Mouse (Mus musculus): Measurements from ENCODE around the gene Gjb3.

Gjb3 gene

DNA sequence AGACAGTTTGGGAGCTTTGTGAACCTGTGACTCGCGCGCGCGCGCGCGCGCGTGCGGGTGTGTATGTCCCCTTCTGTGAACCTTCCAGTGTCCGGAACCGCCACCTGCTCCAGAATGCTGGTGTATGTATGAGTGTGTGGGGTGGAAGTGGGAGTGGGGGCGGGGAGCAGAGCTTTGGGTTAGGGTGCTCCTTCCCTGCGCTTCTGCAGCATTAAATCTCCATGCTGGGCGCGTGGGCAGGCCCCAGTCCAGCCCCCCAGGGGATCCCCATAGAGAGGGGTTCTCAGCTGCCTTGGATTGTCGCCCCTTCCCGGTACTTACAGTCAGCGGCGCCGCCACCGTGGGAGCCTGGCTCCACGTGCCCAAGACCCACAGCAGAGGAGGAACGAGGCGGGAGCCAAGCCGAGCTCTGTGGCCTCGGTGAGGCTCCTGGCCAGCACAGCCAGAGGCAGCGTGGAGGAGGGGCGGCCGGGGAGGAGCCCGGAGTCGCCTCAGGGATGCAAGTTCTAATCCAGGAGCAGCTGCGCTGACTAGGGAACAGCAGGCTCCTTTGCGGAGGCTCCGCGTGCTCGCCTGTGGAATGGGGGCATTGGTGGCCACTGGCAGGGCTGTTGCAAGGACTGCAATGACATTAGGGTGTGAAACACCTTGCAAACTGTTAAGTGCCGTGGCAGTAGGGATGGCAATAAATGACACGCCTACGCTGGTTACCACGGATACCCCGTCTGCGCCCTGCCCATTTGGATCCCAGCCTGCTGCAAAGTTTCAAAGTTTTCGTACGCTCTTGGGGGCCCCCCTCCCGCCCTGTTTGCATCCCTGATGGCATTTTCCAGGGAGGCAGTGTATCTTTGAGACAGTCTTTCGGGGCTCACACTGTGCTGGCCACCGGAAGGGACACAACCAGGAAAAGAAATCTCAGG, at the start of gene Gjb3:
Gene Gjb3 (minus strand): TSS at position 664 of the 920 bp plus-strand sequence.
- no peak for DNase-seq (ENCODE audit: low read depth, low spot score)

DNA sequence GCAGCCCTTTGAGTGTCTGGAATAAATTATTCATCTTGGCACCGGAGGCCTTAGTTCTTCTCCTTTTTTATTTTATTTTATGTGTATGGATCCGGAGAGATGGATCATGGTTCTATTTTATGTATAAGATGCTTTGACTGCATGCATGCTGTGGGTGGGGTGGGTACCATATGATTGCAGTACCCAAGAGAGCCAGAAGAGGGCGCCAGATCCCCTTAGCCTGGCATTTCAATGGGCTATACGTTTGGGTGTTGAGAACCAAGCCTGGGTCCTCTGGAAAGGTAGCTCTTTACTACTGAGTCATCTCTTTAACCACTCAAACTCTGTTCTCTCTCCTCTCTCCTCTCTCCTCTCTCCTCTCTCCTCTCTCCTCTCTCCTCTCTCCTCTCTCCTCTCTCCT, 46.7 kb upstream of the Gjb3 start:
- no peak for DNase-seq (ENCODE audit: low read depth, low spot score)

DNA sequence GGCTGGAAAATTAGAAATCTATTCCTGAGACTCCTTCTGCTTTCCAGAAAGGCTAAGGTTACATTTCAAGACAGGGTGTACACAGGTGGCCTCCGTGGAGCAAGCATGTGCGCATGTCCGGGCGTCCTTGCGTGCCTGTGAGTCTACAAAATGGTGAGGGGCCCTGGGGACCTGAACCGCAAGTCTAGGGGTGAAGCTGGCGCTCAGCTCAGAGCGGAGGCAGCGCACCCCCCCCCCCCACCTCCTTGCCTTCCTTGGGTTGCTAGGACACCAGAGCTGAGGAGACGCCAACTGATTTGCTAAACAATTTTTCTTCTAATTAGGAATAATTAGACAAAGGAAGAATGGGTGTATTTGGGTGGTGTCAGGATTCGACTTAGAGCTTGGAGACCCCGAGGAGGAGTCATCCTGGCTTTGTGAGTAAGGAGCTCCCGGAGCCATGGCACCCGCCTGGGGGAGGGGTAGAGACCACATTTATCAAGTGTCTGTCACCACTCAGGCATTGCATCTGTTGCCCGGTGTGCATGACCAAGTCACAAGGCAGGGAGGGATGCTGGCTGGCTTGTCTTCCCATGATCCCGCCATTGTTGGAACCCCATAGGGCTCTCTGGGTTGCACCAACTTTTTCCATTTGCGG, 45.0 kb upstream of the Gjb3 start:
- DNase-seq (ENCODE audit: low read depth, low spot score), result no peak

DNA sequence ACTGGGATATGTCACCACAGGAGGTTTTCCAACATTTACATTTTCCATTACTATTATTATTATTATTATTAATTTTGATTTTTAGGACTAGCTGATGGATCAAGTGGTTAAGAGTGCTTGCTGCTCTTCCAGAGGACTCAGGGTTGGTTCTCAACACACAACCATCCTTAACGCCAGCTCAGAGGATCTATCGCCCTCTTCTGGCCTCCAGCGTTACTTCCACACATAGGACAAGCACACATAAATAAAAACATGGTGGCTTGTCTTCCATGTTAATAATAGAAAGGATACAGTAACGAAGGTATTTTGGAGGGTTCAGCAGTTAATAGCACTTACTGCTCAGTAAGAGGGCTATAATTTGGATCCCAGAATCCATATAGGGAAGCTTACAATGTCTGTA, 44.0 kb upstream of the Gjb3 start:
- DNase-seq (ENCODE audit: low read depth, low spot score), result no peak

DNA sequence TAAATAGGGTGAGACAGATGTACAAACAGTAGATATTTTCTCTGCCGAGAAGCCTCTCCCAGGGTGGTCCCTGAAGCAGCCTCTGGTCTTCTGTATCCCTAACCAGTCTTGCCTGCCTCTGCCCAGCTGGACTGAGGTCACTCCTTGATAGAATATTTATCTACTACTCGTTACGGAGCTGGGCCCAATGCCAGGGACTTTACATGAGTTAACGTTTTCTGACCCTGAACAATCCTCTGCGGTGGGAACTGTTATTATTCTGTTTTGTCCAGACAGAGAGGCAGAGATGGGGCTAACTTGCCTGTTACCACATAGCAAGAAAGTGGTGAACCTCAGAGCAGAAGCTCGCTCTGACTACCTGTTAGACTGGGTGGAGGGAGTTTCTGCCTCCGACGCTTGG, 42.8 kb upstream of the Gjb3 start:
- DNase-seq (ENCODE audit: low read depth, low spot score), result no peak

DNA sequence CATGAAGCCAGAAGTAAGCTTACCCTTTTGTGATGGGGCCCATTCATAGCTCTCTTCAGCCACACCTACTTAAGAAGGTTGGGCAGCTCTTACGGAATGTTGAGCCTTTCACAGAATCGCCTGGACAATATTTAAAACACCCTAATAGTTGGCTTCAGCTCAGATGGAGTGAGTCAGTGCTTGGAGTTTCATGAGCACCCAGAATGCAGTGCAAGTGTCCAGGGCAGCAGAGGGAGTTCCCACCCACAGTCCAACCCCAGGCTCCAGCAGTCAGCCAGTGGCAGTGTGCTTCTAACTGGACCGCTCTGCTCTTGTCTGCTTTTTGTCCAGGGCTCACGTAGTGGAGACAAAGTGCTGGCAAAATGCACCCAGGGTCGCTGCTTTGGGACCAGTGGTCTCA, 40.9 kb upstream of the Gjb3 start:
- no peak for DNase-seq (ENCODE audit: low read depth, low spot score)

DNA sequence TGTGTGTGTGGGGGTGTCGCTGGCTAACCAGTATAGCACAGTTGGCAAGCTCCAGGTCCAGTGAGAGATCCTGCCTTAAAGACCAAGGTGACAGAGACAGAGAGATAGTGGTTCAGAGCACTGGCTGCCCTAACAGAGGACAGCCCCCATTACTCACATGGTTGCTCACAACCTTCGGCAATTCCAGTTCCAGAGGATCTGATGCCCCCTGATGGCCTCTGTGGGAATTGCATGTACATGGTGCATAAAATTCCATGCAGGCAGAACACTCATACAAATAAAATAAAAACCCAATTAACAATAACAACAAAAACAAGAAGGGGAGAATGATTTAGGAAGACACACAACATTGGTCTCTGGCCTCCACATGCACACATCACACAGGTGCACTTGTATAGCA, 39.8 kb upstream of the Gjb3 start:
- DNase-seq (ENCODE audit: low read depth, low spot score), result no peak

DNA sequence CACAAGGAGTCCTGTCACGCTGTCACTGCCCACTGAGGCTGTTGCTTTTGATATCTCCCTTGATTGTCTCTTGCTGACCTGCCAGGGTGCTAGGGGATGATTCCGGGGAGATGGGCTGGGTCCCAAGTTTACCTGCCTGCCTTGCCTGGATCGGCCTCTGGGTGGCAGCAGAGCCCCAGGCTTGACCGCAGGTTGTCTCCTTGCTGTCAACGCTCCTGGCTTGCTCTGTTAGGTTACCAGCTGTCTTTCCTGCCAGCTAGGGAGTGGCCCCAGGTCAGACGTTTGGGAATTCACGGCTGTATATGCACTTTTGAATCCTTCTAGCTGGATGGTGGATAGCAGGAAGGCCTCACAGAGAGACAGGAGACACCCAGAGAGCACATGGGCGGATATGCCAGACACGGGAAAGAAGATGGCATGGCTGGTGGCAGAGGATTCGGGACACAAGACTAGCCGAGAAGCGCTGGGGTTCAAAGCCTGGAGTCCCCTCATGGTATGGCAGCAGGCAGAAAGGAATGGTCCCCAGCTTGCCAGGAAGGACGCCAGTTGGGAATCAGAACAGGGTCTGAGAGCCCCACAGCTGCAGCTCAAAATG, 37.8 kb upstream of the Gjb3 start:
- DNase-seq (ENCODE audit: low read depth, low spot score), result no peak

DNA sequence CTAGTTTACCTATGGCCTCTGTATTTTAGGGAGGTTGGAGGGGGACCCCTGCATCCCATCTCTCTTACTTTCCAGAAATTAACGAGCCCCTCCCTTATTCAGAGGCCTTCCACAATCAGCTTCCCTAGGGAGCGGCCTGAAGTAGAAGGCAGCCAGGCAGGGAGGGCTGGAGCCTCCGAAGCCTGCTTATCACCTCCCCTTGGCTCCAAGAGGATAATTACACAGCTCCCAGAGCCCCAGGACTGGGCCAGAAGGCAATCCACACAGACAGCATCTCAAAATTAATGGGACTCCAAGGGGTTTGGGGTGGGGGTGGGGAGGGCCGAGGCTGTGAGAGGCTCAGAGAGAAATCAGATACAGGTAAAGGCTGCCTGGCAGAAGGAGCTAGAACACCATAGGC, 35.2 kb upstream of the Gjb3 start:
- no peak for DNase-seq (ENCODE audit: low read depth, low spot score)

DNA sequence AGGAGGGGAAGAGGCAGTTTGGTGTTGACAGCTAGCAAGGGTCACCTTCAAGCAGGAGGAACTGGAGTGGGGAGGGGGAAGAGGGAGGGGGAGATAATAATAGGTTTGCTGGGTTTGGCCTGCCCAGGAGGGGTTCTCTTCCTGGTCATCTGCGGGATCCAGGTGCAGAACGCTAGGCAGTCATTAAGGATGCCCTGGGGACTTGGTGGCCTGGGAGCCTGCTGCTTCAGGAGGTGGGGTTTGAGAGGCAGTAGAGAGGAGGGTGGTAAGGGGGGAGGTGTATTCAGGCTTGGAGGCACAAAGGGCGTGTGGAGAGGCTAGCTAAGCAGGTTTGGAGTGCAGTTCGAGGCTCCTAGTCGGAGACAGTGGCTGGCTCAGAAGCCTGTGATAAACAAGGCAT, 34.8 kb upstream of the Gjb3 start:
- no peak for DNase-seq (ENCODE audit: low read depth, low spot score)

DNA sequence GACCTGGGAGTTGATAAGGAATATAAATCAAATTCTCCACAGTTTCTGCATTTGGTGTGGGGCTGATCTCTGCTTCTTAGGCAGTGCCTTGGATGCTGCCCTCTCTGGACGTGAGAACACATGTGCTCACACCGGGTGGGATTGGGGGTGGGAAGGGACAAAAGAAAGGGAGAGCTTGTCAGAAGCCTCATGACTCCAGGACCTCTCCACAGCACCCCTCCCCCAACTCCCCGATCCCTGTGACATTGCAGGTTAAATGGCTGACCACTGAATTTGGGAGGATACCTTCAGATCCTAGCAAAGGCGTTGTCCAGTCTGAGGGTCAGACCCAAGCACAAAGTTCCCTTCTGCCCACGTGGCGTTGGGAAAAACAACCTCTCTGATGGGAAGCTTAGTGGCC, 33.8 kb upstream of the Gjb3 start:
- DNase-seq (ENCODE audit: low read depth, low spot score), result no peak

DNA sequence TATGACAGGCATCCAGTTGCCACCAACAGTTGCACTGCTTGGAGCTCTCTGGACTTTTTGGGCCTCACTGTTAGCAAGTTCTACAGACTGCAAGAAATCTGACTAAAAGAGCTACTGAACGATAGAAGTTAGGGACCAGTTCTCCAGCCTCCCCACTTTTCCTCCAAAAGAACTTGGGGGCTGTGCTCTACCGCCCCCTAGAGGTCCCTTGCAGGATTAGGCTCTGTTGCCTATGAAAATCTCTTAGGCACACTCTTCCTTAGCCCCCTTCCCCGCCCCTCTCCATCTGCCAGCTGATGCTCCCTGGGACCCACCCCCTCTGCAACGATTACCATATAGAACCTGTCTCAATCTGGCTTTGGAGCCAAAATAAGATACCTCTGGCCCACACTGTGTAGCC, 32.7 kb upstream of the Gjb3 start:
- no peak for DNase-seq (ENCODE audit: low read depth, low spot score)

DNA sequence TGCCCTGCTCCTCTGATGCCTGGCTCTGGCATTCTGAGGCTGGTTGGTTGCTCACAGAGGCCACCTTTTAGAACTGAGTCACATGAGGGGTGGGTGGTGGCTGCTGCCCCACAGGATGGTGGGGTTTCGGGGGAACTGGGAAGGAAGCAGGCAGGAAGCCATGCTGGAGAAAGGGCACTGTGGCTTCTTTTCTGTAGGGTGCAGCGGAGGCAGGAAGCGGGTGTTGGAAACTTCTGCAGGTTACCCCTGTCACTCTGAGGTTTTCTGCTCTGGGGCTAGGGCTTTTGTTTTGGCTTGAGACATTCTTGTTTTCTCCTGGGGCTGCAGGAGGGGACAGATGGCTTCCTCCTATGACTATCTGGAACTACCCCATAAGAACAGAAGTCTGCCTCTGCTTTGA, 31.9 kb upstream of the Gjb3 start:
- no peak for DNase-seq (ENCODE audit: low read depth, low spot score)

DNA sequence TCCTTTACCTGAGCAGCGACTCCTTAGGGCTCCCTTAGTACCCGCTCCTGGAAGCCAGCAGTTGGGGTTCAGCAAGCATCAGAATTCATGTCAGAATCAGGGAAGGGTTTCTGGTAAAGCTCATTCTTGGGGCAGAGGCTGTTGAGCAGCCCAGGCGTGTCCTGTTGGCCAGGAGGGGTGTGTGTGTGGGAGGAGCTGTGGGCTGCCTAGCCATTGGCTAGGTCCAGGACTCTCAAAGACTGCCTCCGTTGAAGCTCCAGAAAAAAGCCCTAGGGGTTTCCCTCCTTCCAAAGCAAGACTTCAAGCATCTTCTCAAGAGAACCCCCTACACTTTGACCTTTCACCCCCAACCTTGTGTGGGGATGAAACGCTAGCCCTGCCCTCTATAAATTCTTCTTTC, 27.4 kb upstream of the Gjb3 start, which contains the start of gene Gjb5:
Gene Gjb5 (minus strand): TSS at position 164 of the 400 bp plus-strand sequence.
- no peak for DNase-seq (ENCODE audit: low read depth, low spot score)

DNA sequence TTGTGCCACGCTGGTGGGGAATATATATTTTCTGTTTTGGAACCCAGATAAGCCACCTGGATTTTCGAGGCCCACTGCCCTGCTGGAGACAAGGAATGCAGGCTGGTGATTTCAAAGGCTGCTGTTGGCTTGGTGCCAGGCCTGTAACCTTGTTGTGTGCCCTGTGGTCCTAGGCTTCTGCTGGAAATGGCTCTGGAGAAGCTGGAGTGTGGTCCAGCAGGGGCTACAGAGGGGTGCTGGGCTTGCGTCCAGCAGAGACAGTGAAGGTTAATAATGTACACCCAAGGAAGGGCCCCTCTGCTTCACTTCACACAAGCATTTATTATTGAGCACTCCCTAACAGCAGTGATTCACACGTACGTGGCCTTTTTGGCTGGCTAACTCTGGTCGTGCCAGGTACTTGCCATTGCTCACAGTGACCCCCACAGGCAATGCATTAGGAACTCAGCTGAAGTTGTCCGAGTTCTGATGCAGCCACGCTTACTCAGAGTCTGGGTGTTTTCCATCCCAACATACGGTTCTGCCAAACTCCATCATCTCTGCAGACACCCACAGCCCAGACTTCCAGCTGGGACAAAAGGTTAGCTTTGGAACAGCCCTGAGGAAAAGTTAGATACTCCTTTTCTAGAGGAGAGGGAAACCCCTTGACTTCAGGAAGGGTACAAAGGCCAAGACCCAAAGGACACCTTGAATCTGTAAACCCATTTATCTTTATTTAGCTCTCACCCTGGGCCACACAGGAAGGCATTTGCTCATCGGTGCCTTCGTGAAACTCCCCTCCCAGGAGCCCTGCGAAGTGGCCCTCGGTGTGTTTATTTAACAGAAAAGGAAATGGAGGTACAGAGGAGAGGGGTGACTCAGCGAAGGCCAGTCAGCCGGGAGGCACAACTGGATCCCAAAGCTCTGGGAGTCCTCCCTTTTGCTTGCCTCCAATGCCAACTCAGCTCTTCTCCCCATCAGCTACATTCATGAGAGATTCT, 24.2 kb upstream of the Gjb3 start:
- DNase-seq (ENCODE audit: low read depth, low spot score), result no peak

DNA sequence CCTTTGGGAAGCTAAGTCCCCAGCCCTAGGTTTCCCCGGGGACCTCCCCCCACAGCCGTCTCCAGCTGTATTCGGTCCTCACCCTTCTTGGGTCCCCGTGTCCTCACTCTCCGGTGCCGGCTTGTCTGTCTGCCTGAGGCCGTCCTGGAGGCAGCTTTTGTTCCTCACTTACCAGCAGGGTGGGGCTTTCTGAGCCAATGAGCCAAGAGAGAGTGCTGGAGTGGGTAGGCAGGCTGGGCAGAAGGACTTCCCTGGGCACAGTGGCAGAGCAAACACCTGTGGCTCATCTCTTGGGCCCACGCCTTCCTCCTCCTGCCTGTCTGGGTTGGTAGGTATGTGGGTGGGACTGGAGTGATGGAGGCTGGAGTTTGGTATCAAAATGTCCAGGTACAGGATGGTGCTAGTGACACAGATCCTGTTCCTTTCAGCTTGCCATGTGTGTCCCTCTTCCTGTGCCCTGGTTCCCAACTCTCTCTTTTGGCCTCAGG, 23.4 kb upstream of the Gjb3 start, which contains the start of gene Gjb4:
Gene Gjb4 (minus strand): TSS at position 131 of the 488 bp plus-strand sequence.
- DNase-seq (ENCODE audit: low read depth, low spot score), result no peak

DNA sequence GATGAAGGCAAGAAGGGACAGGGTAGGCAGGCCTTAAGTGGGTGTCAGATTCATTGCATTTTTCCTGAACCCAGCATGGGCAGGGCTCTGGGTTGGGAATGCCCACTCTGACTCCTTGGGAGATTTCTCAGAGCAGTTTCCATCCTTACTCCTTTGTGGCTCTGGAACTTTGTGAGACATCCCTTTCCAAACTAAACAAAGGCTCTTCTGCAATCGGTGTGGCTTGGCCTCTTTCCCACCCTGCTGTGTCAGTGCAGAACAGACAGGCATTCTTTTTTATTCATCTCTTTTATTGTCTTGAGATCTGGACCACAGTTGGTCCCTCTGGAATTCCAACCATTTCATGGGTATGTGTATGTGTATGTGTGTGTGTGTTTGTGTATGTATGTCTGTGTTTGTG, 21.9 kb upstream of the Gjb3 start:
- DNase-seq (ENCODE audit: low read depth, low spot score), result no peak

DNA sequence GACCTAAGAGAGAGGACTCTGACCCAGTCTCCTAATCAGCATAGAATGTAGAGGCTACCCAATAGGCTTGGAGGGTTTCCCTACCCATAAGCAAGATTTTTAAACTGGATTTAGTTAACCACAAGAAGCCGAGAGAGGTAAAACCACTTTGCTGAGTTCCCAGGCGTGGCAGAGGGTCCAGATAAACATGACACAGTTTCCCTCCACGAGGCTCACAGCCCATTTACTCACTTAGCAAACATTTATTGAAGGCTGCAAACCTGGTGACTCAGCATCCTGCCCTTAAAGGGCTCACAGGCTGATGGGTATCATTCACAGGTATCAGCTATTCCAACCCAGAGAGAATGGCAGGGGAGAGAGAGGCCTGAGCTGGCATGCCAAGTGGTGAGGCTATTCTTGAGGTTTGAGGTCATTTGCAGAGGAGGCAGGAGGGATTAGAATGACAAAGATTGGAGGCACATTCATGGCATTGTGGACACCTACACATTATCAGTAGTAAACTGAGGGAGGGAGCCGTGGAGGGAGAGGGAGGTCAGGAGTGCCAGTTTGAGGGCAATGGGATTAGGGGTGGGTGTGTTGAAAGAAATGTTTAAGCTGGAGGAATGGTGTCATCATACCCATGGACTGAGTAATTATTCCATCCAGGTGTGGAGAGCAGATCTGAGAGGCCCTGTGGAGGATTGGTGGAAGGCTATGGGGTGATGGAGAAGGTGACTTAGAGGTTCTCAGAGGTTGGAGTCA, 19.1 kb upstream of the Gjb3 start:
- no peak for DNase-seq (ENCODE audit: low read depth, low spot score)

DNA sequence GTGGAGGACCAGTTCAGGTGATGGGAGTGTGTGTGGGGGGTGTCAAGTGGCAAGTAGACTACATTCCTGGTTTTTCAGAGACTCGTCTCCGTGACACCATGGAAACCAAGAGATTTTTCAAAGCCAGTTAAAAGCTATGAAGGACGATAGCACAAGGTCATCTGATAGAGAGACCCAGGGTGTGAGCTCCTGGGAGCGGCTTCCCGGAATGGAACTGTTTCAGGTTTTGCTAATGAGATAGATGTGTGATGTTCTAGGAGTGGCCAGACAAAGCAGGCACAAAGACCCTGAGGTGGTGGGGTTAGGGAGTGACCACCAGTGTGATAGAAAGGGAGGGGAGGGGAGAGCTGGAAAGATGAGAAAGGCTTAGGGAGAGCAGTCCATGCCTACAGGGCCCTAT, 14.4 kb upstream of the Gjb3 start:
- no peak for DNase-seq (ENCODE audit: low read depth, low spot score)

DNA sequence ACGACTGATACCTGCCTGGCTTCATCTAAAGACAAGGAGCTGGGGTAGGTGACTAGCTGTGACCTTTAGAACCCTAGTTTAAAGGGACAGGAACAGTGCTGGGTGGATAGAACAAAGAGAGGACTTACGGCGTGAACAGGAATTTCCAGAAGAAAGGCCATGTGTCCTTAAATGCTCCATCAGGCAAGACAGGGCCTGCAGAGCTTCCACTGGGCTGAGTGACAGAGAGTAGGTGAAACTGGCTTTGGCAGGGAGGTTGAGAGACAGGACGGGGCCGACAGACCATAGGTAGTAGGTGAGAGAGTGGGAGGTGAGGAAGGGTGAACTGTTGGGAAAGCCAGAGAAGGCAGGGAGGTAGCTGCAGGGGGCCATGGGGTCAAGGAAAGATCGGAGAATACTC, 10.7 kb upstream of the Gjb3 start:
- no peak for DNase-seq (ENCODE audit: low read depth, low spot score)

DNA sequence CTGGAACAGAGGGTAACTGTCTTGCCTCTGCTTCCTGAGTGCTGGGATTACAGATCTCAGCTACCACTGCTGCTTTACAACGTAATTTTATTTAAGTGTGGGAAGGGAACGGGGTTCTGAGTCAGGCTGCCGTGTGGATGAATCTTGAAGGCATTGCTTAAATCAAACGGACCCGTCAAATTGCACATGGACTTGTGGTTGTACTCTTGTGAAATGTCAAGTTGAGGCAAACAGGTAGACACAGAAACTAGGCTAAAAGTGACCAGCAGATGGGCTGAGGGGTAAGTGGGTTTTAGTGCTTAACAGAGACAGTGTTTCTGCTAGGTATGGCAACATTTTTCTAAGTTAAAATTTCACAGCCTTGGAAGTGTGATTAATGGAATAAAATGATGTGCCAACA, 7.0 kb upstream of the Gjb3 start:
- DNase-seq (ENCODE audit: low read depth, low spot score), result no peak

Data from c-Kit-negative CD71-positive TER-119-positive erythroid progenitor cells, embryonic 14.5 days (primary cell).